Mouse (Mus musculus) small intestine, adult 2 months (tissue): ENCODE data around the gene Hba-x.

ENCODE experiments used
- CTCF ChIP-seq: fragments of 200-500 bp; IDR thresholded peaks from 2 replicates; pipeline ENCODE4 v1.5.1; 2012; ENCODE audit warnings: low read depth, mild to moderate bottlenecking, control low read depth, inconsistent platforms, low read length, moderate library complexity, mixed read lengths; ENCODE audit not compliant: insufficient replicate concordance, insufficient read length; ENCODE audit errors: extremely low read depth
- POLR2A ChIP-seq: fragments of 200-500 bp; IDR thresholded peaks from 2 replicates; pipeline ENCODE4 v1.6.1; 2012; ENCODE audit warnings: low read depth, mild to moderate bottlenecking, control low read depth, inconsistent platforms, low read length, moderate library complexity

DNA sequence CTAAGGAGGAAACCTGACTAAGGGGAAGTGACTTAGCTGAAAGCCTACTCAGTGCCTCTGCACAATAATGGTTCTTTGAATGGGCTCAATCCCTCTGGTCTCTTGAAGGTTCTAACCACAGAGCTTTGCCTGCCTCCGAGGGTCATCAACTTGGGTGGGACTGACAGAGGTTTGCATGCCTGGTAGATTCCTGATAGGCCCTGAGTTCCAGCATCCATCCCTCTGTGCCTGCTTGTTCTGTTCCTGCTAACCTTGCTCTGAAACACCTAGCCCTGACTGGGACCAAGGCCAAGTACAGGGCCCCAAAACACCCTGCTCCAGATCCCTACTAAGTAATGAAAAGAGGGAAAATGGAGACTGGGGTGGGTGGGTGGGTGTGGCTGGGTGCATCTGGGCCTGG, 27.3 kb downstream of the Hba-x start:
- no peak for TF ChIP-seq CTCF
- TF ChIP-seq POLR2A, result no peak
